Mouse (Mus musculus) ES-Bruce4 (cell line): ENCODE measurements around the gene Stim1. TPM values are rescaled to one million over a fixed set of nuclear protein-coding genes. Genes with fewer than 3 reads are reported as not detected.

ENCODE experiments used
- H3K27ac ChIP-seq: 2 replicates; pipeline ENCODE4 v1.5.1; 2012; ENCODE audit warnings: low read length, inconsistent platforms; ENCODE audit not compliant: insufficient read depth
- H3K27me3 ChIP-seq: 2 replicates; pipeline ENCODE4 v1.6.1; 2012; ENCODE audit warnings: mild to moderate bottlenecking, low read length, inconsistent platforms; ENCODE audit not compliant: control insufficient read depth, poor library complexity, insufficient read depth, severe bottlenecking
- H3K36me3 ChIP-seq: 2 replicates; pipeline ENCODE4 v1.6.1; 2012; ENCODE audit warnings: inconsistent platforms, mild to moderate bottlenecking, low read length, moderate library complexity; ENCODE audit not compliant: control insufficient read depth, poor library complexity, insufficient read depth, severe bottlenecking
- H3K4me1 ChIP-seq: one replicate; pipeline ENCODE4 v1.8.1; 2011; ENCODE audit warnings: low read length; ENCODE audit not compliant: control insufficient read depth, insufficient read depth
- H3K4me3 ChIP-seq: 2 replicates; pipeline ENCODE4 v1.5.1; 2011; ENCODE audit warnings: low read depth, mild to moderate bottlenecking, low read length
- H3K9ac ChIP-seq: 2 replicates; pipeline ENCODE4 v1.6.1; 2012; ENCODE audit warnings: low read depth, mild to moderate bottlenecking, inconsistent platforms; ENCODE audit not compliant: poor library complexity, severe bottlenecking
- H3K9me3 ChIP-seq: replicated peaks from 2 replicates; pipeline ENCODE4 v1.6.1; 2012; ENCODE audit warnings: mild to moderate bottlenecking, low read length, inconsistent platforms; ENCODE audit not compliant: control insufficient read depth, poor library complexity, insufficient read depth, severe bottlenecking
- CTCF ChIP-seq: IDR thresholded peaks from one replicate; pipeline ENCODE4 v1.8.1; 2011; ENCODE audit warnings: low read depth, low read length
- EP300 ChIP-seq: IDR thresholded peaks from 2 replicates; pipeline ENCODE4 v1.6.1; 2011; ENCODE audit warnings: low read depth, low read length; ENCODE audit not compliant: insufficient read depth
- POLR2A ChIP-seq: IDR thresholded peaks from one replicate; pipeline ENCODE4 v1.8.1; 2011; ENCODE audit warnings: low read length; ENCODE audit not compliant: insufficient read depth
- polyA plus RNA-seq: library from polyadenylated mRNA; stranded (reverse); fragments of >200 nt; gene quantifications from 2 replicates; pipeline ENCODE4 v1.2.4, GENCODE M21; 2011; ENCODE audit warnings: low read depth; ENCODE audit not compliant: missing spikeins, insufficient read depth, insufficient read length

Gene Stim1
- polyA plus RNA-seq, 1 experiment = 26.0 TPM

- Histone ChIP-seq H3K27me3 (no peaks in the 10 kb centered on the region), H3K4me1 (no peaks in the 10 kb centered on the region), H3K36me3 (no peaks in the 10 kb centered on the region), H3K4me3 (no peak overlapping the region), H3K27ac (no peak overlapping the region), H3K9ac (no peak overlapping the region), H3K9me3 (no peaks in the 10 kb centered on the region)
- TF ChIP-seq EP300 (no peak), CTCF (no peak), POLR2A (no peak)
Observed at GRCm38 (mm10) chr7:102300761-102301160, 33.2 kb downstream of the Stim1 start.

- H3K9me3 ChIP-seq = no peaks in the 10 kb centered on the region
- no peak overlapping the region for H3K9ac ChIP-seq
- no peak overlapping the region for H3K4me3 ChIP-seq
- no peak for TF ChIP-seq EP300
- TF ChIP-seq CTCF = no peak
- TF ChIP-seq POLR2A = no peak
- no peaks in the 10 kb centered on the region for H3K4me1 ChIP-seq
- no peaks in the 10 kb centered on the region for H3K27me3 ChIP-seq
- no peaks in the 10 kb centered on the region for H3K36me3 ChIP-seq
- H3K27ac ChIP-seq = no peak overlapping the region
Observed at GRCm38 (mm10) chr7:102302471-102302870, 34.9 kb downstream of the Stim1 start.

DNA sequence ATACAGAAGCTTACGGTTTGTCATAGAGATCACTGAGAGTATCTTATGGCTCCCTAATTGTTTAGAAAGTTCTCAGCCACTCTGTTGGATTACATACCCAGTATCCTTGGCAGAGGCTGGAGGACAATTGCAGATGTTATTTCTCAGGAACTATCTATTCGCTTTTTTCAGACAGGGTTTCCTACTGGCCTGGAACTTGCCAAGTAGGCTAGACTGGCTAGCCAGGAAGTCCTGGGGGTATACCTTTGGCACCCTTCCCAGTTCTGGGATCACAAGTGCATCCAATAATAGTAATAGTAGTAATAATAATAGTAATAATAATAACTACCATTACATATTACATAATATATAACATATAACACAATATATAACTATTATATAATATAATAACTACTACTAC lies 38.0 kb downstream of the Stim1 start:
- TF ChIP-seq EP300 (no peak), CTCF (no peak), POLR2A (no peak)
- Histone ChIP-seq H3K9me3 (no peaks in the 10 kb centered on the region), H3K27ac (no peak overlapping the region), H3K36me3 (no peaks in the 10 kb centered on the region), H3K27me3 (no peaks in the 10 kb centered on the region), H3K9ac (no peak overlapping the region), H3K4me3 (no peak overlapping the region), H3K4me1 (no peaks in the 10 kb centered on the region)

- Histone ChIP-seq H3K27ac (no peak overlapping the region), H3K9me3 (no peaks in the 10 kb centered on the region), H3K4me3 (no peak overlapping the region), H3K27me3 (no peaks in the 10 kb centered on the region), H3K9ac (no peak overlapping the region), H3K4me1 (no peaks in the 10 kb centered on the region), H3K36me3 (no peaks in the 10 kb centered on the region)
- TF ChIP-seq EP300 (no peak), POLR2A (no peak), CTCF (no peak)
Observed at GRCm38 (mm10) chr7:102310266-102310665, 42.7 kb downstream of the Stim1 start.

- Histone ChIP-seq H3K4me3 (no peak overlapping the region), H3K4me1 (no peaks in the 10 kb centered on the region), H3K27ac (no peak overlapping the region), H3K9ac (no peak overlapping the region), H3K9me3 (no peaks in the 10 kb centered on the region), H3K36me3 (no peaks in the 10 kb centered on the region), H3K27me3 (no peaks in the 10 kb centered on the region)
- TF ChIP-seq POLR2A (no peak), CTCF (no peak), EP300 (no peak)
Observed at GRCm38 (mm10) chr7:102310821-102311220, 43.2 kb downstream of the Stim1 start.

DNA sequence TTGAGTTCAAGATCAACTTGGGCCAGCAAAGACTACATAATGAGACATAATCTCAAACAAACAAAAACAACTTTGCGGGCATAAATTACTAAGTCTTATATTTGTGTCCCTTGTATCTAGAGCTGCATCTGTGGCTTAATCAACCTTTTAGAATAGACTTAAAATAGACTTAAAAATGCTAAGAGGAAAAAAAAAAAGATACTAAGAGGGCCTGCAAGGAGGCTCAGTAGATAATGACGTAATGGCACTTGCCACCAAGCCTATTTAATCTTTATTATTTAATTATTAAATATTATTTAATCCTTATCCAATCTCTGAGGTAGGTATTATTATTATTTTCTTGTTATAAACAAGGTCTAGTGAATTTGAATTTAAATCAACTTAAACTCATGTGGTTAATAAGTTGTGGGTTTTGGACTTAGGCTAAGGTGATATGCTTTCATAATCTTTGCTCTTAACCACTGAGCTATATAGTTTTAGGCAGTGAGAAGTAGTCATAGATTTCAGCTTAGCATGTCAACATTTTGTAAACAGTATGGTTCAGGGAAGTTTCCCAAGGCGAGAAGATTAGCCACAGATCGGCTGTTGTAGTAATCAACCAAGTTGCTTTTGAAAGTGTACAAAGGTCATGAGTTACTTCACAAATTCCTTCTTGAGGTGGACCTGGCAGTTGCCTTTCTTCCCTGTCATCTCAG lies 45.4 kb downstream of the Stim1 start:
- no peak for TF ChIP-seq EP300
- TF ChIP-seq CTCF = no peak
- TF ChIP-seq POLR2A = no peak
- Histone ChIP-seq H3K36me3 (no peaks in the 10 kb centered on the region), H3K4me3 (no peak overlapping the region), H3K9ac (no peak overlapping the region), H3K27ac (no peak overlapping the region), H3K4me1 (no peaks in the 10 kb centered on the region), H3K9me3 (no peaks in the 10 kb centered on the region), H3K27me3 (no peaks in the 10 kb centered on the region)
